Mouse (Mus musculus) layer of hippocampus, adult 9-11 months (tissue): ENCODE results near the gene Avpr1b.
A peak's percentile ranks its signal among the peaks of the same experiment; 100 is the strongest.

Experiments
- DNase-seq: peaks from one replicate; pipeline ENCODE4 v3.0.0; 2022

Gene Avpr1b

GRCm38 (mm10) chr1:131598905-131599304 is at the start of gene Avpr1b:
Gene Avpr1b, plus strand, starts transcription at chr1:131599239.
- no peak for DNase-seq

DNA sequence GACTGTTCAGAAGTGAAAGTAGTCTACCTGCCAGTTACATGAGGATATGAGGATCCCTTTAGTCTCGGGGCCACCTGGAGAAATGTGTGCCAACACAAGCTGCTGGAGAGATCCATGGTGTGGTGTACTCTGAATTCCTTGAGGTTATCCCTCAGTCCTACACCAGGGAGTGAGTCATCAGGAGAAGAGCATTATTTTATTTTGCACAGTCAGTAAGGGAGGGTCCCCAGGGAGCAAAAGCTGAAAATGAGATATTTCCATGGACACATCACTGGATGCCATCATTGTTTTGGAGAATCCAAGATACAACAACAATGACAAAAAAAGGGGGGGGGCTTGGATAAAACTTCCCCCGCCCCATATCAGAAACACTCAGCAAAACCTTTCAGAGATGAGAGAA is 47.1 kb upstream of the Avpr1b start:
- no peak for DNase-seq

- no peak for DNase-seq
Measured at GRCm38 (mm10) chr1:131553428-131553827, 45.6 kb upstream of the Avpr1b start.

DNA sequence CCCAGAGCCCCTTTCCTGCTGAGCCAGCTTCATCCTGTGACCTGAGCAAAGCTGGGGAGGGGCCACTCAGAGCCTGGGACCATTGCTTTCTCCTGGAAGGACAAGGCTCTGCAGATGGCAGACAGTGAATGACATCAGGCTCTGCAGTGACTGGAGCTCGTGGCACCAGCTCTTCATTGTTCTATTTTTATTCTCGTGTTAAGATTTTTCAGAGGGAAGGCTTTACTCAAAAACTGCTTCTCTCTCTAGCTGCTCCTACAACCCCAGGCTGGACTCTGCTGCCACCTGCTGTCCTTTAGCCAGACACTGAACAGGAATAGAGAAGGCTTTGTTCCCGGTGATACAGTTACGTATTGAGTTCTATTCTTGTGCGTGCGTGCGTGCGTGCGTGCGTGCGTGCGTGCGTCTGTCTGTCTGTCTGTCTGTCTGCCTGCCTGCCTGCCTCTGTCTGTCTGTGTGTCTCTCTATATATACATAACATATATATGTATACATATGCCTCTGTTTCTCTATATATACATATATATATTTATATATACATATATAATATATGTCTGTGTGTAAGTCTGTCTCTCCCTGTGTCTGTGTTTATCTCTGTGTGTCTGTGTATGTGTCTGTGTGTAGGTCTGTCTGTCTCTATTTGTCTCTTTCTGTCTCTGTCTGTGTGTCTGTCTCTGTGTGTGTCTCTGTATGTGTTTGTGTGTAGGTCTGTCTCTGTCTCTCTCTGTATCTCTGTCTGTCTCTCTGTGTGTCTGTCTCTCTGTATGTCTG is 43.8 kb upstream of the Avpr1b start:
- DNase-seq: peak; percentile 86

GRCm38 (mm10) chr1:131560500-131560899 is 38.5 kb upstream of the Avpr1b start:
- DNase-seq: no peak

DNA sequence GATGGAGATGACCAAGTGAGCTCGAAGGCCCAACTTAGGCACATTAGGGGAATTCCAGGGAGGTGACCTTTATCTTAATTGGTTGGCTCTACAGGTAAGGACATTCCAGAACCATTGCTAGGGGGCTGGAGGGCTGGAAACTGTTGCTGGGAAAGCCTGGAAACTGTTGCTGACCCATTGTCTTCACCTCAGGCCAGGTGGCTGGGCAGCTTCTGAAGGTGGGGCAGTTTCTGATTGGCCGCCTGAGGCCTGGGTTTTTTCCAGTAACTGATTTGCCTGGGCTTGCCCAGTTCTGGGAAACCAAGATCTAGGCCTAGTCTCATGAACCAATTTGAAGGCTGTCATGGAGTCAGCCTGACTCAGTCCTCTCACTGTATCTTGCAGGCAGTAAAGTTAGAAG is 37.0 kb upstream of the Avpr1b start:
- DNase-seq: no peak

- peak; percentile 12 for DNase-seq
Measured at GRCm38 (mm10) chr1:131566056-131566455, 33.0 kb upstream of the Avpr1b start.

GRCm38 (mm10) chr1:131569721-131570120 is 29.3 kb upstream of the Avpr1b start:
- DNase-seq: no peak

DNA sequence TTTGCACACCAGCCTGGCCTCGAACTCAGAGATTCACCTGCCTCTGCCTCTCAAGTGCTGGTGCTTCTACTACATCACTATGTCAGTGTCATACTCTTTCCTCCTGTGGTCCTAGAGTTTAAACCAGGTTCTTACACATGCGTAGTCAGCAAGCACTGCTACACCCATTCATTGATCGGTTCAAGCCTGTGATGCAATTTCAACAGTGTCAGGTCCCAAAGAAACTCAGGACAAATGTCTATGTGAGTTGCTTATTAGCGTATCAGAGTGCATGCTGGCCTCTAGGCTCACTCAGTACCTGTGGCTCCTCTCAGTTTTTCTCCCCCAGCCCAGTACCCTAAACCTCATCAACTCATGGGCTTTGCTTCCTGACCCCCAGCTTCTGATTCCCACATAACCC is 28.6 kb upstream of the Avpr1b start:
- no peak for DNase-seq

DNA sequence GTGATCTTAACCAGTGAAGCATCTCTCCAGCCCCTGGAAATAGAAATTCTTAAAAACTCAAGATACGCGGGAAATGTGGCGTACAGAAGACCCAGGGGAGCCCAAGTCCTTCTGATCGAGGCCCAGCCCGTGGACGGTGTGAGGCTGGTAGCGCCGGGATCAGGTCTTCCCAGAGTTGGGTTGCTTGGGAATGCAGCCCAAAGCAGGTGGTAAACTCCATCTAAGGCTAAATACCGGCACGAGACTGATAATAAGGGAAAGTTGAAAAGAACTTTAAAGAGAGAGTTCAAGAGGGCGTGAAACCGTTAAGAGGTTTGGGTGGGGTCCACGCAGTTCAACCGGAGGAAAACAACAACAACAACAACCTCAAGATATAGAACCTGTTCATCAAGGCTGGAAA is 25.3 kb upstream of the Avpr1b start:
- no peak for DNase-seq

GRCm38 (mm10) chr1:131578943-131579680 is 19.9 kb upstream of the Avpr1b start:
- peak; percentile 46 for DNase-seq

DNA sequence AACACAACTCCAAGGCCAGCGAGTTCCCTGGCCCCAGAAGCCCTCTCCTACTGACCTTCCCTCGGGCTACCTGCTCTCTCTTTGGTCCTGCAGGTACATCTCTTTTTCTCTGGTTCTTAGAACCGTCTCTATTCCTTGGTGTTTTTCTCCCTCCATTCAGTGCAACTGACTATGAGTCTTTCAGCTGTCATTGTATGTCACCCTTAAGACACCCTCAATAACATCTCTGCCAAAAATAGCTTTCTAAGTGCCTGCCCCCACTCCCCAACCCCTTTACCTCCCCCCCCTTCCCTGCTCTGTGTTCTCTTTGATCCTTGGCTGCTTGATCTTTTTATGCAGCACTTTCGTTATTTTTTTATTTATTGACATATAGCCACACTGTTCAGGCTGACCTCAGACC is 18.6 kb upstream of the Avpr1b start:
- no peak for DNase-seq

DNA sequence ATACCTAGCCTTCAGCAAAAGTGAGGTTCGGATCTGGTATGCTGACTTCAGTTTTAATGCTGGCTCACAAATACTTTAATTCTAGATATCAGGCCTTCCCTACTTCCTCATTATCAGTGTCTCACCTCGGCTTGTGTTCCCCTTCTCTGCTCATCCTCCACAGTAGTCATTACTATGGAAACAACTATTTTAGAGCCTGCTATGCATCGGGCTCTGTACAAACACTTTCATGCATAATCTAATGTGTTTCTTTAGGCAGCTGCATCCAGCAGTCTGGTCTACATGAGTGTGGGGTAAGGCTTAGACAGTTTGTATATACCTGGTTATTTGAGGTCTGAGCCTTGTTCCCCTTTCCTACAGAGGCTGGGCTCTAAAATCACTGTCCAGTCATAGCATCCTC is 15.4 kb upstream of the Avpr1b start:
- no peak for DNase-seq

GRCm38 (mm10) chr1:131586836-131587235 is 12.2 kb upstream of the Avpr1b start:
- DNase-seq: peak; percentile 86

DNA sequence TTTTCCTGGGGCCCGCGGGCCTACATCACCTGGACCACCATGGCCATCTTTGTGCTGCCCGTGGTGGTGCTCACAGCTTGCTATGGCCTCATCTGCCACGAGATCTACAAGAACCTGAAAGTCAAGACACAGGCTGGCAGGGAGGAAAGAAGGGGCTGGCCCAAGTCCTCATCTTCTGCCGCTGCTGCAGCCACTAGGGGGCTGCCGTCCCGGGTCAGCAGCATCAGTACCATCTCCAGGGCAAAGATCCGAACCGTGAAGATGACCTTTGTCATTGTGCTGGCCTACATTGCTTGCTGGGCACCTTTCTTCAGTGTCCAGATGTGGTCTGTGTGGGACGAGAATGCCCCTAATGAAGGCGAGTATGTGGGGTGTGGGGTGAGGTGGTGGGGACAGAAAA is 1.3 kb downstream of the Avpr1b start:
- no peak for DNase-seq

GRCm38 (mm10) chr1:131606719-131607118 is 7.7 kb downstream of the Avpr1b start:
- no peak for DNase-seq

- peak; percentile 26 for DNase-seq
Measured at GRCm38 (mm10) chr1:131612556-131613155, 13.6 kb downstream of the Avpr1b start.

DNA sequence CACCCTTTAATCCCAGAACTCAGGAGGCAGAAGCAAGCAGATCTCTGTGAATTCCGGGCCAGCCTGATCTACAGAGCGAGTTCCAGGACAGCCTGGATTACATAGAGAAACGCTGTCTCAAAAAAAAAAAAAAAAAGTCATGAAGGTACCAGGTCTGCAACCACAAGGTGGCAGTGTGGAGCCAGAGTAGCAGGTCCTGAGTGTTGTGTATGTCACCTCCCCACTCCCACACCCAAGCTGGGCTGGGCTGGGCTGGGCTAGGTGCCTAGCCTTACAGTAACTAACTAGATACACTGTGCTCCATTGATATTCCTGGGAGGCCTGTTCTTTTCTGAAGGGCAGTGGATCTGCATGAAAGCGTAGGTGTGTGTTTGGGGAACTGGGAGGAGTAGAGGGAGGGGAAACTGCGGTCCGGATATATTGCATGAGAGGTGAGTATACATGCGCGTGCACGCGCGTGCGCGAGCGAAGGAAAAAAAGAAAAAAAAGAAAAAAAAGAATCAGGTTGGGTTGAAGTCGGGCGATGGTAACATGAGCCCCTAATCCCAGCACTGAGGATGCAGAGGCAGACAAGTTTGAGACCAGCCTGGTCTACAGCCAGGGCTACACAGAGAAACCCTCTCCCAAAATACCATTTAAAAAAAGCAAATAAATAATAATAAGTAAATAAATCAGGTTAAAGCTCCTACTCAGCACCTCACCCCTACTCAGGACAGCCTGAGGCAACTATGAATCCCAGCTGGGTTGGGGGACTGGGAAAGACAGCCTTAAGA is 14.5 kb downstream of the Avpr1b start:
- peak; percentile 73 for DNase-seq

DNA sequence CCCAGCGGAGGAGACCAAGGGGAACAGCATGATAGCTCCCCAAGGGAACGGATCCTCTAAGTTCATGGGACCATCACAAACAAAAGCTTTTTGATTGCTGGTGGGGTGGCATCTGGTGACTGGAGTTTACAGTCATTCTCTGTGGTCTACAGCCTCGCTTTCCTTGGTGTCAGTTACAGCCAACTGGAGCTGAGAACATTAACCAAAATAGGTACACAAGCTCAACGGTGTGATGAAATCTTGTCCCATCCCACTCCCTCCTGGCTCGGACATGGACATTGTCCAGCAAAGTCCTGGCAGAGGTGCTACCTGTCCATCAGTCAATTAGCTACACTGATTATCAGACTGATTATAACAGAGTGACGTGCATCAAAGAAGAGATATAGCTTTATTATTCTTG is 15.6 kb downstream of the Avpr1b start:
- DNase-seq: no peak

- no peak for DNase-seq
Measured at GRCm38 (mm10) chr1:131616131-131616530, 17.1 kb downstream of the Avpr1b start.

GRCm38 (mm10) chr1:131616546-131617220 is 17.6 kb downstream of the Avpr1b start:
- no peak for DNase-seq

- no peak for DNase-seq
Measured at GRCm38 (mm10) chr1:131618576-131618975, 19.5 kb downstream of the Avpr1b start.

DNA sequence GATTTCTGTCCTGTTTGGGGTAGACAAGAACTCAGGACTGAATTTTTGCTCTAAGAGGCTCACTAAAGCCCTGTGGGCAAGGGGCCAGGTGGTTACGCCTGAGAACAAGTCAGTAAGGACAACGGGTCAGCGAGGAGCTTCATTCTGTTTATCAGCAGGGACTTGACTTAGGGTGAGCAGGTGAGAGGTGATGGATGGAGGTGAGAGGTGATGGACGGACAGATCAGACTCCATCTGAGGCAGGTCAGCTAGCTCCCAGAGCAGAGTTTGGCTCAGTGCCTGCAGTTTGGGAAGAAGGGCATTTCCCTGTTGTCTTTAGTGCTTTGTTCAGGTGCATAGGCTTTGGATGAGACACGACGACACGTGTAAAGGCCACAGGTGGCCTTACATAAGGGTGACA is 20.3 kb downstream of the Avpr1b start:
- no peak for DNase-seq
